Mouse (Mus musculus) liver, embryonic 12.5 days (tissue): ENCODE results near the gene Cdca5. TPM values are rescaled to one million over a fixed set of nuclear protein-coding genes. Genes with fewer than 3 reads are reported as not detected.

Source experiments
- ATAC-seq: fragments of 200-750 bp; cut with Nextera tagmentation; 2 replicates; pipeline ENCODE4 v1.8.0; 2017; ENCODE audit warnings: moderate number of reproducible peaks, mild to moderate bottlenecking, moderate library complexity
- H3K27ac ChIP-seq: fragments of 300-500 bp; sonication (generic); 2 replicates; pipeline ENCODE4 v1.5.1; 2016; ENCODE audit warnings: mild to moderate bottlenecking
- H3K27me3 ChIP-seq: fragments of 300-500 bp; sonication (generic); replicated peaks from 2 replicates; pipeline ENCODE4 v1.6.1; 2016; ENCODE audit warnings: mild to moderate bottlenecking, moderate library complexity
- H3K36me3 ChIP-seq: fragments of 300-500 bp; sonication (generic); 2 replicates; pipeline ENCODE4 v1.6.1; 2016; ENCODE audit warnings: mild to moderate bottlenecking, moderate library complexity
- H3K4me1 ChIP-seq: fragments of 300-500 bp; sonication (generic); 2 replicates; pipeline ENCODE4 v1.6.1; 2016
- H3K4me2 ChIP-seq: fragments of 300-500 bp; sonication (generic); 2 replicates; pipeline ENCODE4 v1.6.1; 2016; ENCODE audit warnings: mild to moderate bottlenecking, moderate library complexity
- H3K4me3 ChIP-seq: fragments of 300-500 bp; sonication (generic); 2 replicates; pipeline ENCODE4 v1.5.1; 2016; ENCODE audit warnings: mild to moderate bottlenecking, moderate library complexity
- H3K9ac ChIP-seq: fragments of 300-500 bp; sonication (generic); 2 replicates; pipeline ENCODE4 v1.6.1; 2016; ENCODE audit warnings: mild to moderate bottlenecking, moderate library complexity
- H3K9me3 ChIP-seq: fragments of 300-500 bp; sonication (generic); replicated peaks from 2 replicates; pipeline ENCODE4 v1.6.1; 2016; ENCODE audit warnings: mild to moderate bottlenecking, moderate library complexity
- WGBS: fragments of 180-500 bp; shearing (Covaris S2); methylation state at CpG from one replicate; pipeline ENCODE4 v1.1.7; 2016; ENCODE audit not compliant: insufficient replicate concordance; 5-methylcytosine and 5-hydroxymethylcytosine counted together
- polyA plus RNA-seq: library from polyadenylated mRNA; unstranded; fragments of >200 nt; fragmentation: Nextera tagmentation; extraction: Ambion mirVana; gene quantifications from 2 replicates; pipeline ENCODE4 v1.2.1, GENCODE M21; 2016

Gene Cdca5
- polyA plus RNA-seq, 1 experiment from 2014 or later, result 42.2 TPM

DNA sequence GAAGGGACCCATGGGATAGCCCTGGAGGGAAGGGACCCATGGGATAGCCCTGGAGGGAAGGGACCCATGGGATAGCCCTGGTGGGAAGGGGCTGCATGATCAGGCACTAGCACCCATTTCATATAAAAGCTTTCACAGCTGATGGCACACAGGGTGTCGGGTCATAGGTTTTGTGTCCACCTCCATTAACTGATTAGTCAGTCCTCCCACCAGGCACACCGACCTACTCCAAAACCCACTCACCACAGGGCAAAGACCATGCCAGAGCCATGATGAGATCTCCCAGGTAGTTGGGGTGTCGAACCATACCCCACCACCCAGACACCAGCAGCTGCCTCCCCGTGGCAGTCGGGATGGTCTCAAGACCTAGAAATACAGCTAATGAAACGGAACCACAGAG is 21.7 kb upstream of the Cdca5 start:
- H3K27me3 ChIP-seq, result no peaks in the 10 kb centered on the region
- peaks cover 67% of the 10 kb centered on the region for H3K4me1 ChIP-seq
- H3K4me3 ChIP-seq, result peak overlapping the region; percentile 92; the same call in 1 of the 2 replicates
- H3K9me3 ChIP-seq, result no peaks in the 10 kb centered on the region
- H3K27ac ChIP-seq, result no peak overlapping the region
- ATAC-seq, result no peak
- H3K36me3 ChIP-seq, result peaks cover 28% of the 10 kb centered on the region
- WGBS, result 84% methylated on average over 6 of the region's 6 CpGs
- H3K9ac ChIP-seq, result peak overlapping the region; percentile 96; the same call in 1 of the 2 replicates
- H3K4me2 ChIP-seq, result peak overlapping the region; percentile 100

DNA sequence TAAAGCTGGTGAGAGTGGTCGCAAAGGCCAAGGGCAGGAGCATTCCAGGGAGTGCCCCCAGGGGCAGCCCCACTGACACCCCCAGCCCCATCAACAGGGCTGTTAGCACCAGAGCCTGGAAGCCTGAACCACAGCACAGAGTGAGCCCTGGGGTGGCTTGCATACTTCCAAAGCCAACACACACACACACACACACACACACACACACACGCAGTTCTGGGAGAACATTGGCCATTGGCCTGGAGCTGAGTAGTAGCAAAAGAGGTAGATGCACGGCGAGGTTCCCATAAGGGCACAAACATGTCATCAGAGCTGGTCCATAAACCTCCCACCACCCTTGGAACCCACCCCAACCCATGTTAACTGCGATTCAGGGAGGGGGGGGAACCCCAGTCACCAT is 18.2 kb upstream of the Cdca5 start:
- 43% methylated on average over 5 of the region's 5 CpGs for whole genome bisulfite sequencing
- peak overlapping the region; percentile 70 for H3K9ac ChIP-seq
- H3K27ac ChIP-seq, result peak overlapping the region; percentile 77
- H3K4me1 ChIP-seq, result peaks cover 54% of the 10 kb centered on the region
- H3K4me3 ChIP-seq, result peak overlapping the region; percentile 60
- H3K4me2 ChIP-seq, result peak overlapping the region; percentile 95
- peaks cover 40% of the 10 kb centered on the region for H3K36me3 ChIP-seq
- H3K27me3 ChIP-seq, result no peaks in the 10 kb centered on the region
- ATAC-seq, result no peak
- H3K9me3 ChIP-seq, result no peaks in the 10 kb centered on the region

DNA sequence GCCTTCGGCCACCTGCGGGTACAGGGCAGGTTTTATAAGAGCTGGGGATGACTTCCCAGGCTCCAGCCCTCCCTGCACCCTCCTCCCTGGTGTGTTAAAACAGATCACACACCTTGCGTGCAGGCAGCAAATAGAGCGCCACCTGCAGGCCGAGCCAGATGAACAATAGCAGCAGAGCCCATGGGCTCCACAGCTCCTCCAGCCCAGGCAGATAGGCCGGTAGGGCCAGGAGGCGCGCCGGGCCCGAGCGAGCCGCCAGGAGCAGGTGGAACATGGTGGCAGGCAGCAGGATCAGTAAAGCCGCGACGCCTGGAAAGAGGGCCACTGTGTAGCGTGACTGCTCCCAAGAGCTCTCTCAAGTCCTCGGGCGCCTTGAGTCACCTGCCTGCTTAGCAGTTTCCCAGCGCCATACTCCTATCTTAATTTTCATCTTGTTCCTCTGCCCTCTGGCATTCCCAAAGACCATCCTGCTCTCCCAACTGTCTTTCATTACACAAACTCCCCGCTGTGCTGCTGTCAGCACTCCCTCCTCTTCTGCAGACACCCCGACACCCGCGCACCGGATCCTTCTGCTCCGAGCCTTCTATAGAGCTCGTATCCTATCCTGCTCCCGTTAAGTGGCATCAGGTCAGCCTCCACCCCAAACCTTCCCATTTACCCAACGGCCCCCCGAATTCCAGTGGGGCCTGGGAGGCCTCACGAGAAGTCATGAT is 17.6 kb upstream of the Cdca5 start:
- under 1% methylated on average over 30 of the region's 30 CpGs for WGBS
- Histone ChIP-seq H3K4me3 (peak overlapping the region; percentile 60), H3K4me2 (peak overlapping the region; percentile 95), H3K27ac (peak overlapping the region; percentile 77), H3K9ac (peak overlapping the region; percentile 70), H3K4me1 (peaks cover 49% of the 10 kb centered on the region), H3K9me3 (no peaks in the 10 kb centered on the region), H3K36me3 (peaks cover 41% of the 10 kb centered on the region), H3K27me3 (no peaks in the 10 kb centered on the region)
- ATAC-seq, result peak; percentile 72

DNA sequence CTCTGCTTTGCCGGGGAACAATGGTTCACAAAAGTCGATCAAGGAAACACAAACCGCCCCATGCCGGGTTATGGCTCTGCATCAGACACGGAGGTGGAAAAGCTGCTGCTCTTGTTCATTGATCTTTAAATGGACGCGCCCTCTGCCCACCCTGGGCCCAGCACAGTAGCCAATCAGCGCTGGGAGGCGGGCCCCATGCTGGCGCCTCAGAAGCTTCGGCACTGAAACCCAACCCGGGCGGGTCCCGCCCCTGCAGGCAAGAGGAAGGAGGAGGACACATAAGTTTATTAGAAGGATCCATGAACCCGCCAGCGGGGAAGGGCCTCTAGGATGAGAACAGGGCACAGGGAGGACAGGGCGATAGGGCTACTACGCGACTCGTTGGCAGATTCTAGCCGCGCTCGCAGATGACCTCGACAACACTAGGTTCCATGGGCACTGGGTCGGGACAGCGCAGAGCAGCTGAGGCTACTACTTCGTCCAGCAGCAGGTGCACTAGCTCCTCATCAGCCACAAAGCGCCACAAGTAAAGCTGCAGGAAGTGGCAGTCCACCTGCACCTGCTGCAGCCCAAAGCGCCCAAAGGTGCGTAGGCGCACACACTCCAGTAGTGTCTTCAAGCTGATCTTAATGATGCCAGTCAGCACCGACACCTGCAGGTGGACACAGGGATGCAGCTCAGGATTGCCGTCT is 16.9 kb upstream of the Cdca5 start, which contains the start of gene Tm7sf2:
Tm7sf2 (minus strand) TSS at position 650 of the 692 bp plus-strand sequence.
- no peaks in the 10 kb centered on the region for H3K27me3 ChIP-seq
- ATAC-seq, result peak; percentile 91
- no peaks in the 10 kb centered on the region for H3K9me3 ChIP-seq
- H3K36me3 ChIP-seq, result peaks cover 46% of the 10 kb centered on the region
- peak within 1 kb of the TSS; percentile 70 for H3K9ac ChIP-seq
- peak within 1 kb of the TSS; percentile 95 for H3K4me2 ChIP-seq
- H3K27ac ChIP-seq, result peak within 1 kb of the TSS; percentile 77
- 14% methylated on average over 33 of the region's 33 CpGs for WGBS
- H3K4me1 ChIP-seq, result peaks cover 42% of the 10 kb centered on the region
- H3K4me3 ChIP-seq, result peak within 1 kb of the TSS; percentile 60

DNA sequence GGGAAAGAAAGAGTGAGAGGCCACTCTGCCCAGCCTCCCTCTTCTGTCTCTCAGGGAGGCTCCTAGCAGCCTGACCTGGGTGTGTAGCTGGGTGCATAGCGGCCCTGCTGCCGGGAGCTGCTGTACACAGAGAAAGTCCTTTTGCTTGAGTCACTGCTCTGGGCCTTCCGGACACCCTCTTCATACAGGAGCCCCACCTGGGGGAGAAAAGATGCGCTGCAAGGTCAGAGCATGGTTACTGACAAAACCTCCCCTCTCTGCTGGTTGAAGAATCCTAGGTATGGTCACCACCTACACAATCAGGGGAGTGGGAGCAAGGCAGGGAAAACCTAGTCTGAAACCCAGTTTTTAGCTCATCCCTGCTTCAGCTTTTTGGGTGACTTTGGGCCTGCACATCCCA is 15.8 kb upstream of the Cdca5 start:
- Histone ChIP-seq H3K27me3 (no peaks in the 10 kb centered on the region), H3K4me3 (no peak overlapping the region), H3K27ac (0 out of 2 replicates have a peak overlapping the region, but pooled peaks have one; percentile 4), H3K9ac (no peak overlapping the region), H3K9me3 (no peaks in the 10 kb centered on the region), H3K4me2 (no peak overlapping the region), H3K4me1 (peaks cover 32% of the 10 kb centered on the region), H3K36me3 (peaks cover 49% of the 10 kb centered on the region)
- 79% methylated on average over 4 of the region's 4 CpGs for WGBS
- no peak for ATAC-seq

DNA sequence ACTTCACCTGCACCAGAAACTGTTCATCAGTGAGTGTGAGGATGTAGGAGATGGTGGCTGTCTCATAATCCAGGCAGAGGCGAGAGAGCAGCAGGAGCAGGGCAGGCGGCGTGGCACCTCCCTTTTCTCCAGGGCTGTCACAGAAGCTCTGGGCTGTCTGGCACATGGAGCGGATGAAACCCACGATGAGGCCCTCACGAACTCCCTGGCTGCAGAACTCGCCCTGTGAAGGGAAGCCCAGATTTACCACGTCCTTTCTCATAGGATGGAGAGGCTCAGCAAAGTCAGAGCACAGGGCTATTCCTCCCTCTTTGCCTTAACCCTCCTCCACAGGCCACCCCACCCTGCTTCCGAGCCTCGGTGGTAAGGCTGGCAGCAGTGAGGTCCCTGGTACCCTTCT is 14.9 kb upstream of the Cdca5 start:
- peaks cover 57% of the 10 kb centered on the region for H3K36me3 ChIP-seq
- H3K4me3 ChIP-seq, result no peak overlapping the region
- H3K9me3 ChIP-seq, result no peaks in the 10 kb centered on the region
- H3K4me2 ChIP-seq, result no peak overlapping the region
- peaks cover 32% of the 10 kb centered on the region for H3K4me1 ChIP-seq
- H3K27me3 ChIP-seq, result no peaks in the 10 kb centered on the region
- no peak for ATAC-seq
- no peak overlapping the region for H3K27ac ChIP-seq
- 85% methylated on average over 10 of the region's 10 CpGs for WGBS
- no peak overlapping the region for H3K9ac ChIP-seq

DNA sequence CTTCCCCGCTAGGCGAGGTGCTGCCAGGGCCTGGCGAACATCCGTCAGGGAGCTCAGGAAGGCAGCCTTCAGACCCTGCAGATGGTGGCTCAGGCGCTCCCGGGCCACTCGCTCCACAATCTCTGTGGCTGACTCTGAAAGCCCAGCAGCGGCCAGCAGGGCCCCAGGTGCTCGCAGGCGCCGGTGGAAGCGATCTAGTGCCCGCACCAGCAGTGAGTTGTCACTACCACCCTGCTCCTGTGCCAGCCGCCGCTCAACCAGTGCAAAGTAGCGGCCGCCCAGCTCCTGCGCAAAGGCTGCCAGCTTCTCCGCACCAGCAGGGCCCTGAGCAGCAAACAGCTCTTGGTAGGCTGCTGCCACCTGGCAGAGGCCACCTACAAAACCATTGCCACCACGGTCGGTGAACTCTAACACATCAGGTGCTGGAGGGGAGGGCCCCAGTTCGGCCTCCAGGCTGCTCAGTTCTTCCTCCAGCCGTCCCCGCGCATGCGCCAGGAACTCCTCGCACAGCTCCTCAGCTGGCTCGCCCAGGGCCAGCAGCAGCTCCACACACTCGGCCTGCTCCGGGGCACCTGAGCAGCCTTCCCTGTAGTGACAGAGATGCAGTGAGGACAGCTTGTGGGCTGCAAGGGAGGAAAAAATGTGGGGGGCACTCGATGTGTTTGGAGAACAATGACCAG is 14.1 kb upstream of the Cdca5 start:
- H3K27me3 ChIP-seq, result no peaks in the 10 kb centered on the region
- WGBS, result 86% methylated on average over 31 of the region's 31 CpGs
- H3K4me3 ChIP-seq, result no peak overlapping the region
- no peak overlapping the region for H3K27ac ChIP-seq
- ATAC-seq, result no peak
- H3K4me2 ChIP-seq, result no peak overlapping the region
- no peak overlapping the region for H3K9ac ChIP-seq
- no peaks in the 10 kb centered on the region for H3K9me3 ChIP-seq
- H3K36me3 ChIP-seq, result peaks cover 64% of the 10 kb centered on the region
- peaks cover 38% of the 10 kb centered on the region for H3K4me1 ChIP-seq

DNA sequence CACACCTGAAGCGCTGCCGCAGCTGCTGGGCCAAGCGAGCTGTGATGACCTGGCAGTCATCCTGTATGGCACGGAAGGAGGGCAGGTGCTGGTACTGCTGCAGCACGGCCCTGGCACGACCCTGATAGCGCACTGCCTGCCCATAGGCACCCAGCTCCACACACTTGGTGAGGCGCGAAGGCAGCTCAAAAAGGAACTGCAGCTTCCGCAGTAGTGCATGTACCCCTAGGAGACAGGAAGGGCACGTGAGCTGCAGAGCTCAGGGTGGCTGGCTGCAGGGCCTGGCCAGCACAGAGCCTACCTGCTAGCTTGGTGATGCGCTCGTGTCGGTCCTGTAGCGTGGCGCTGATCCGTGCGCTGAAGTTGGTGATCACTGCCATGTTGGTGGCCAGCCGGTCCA is 13.5 kb upstream of the Cdca5 start:
- Histone ChIP-seq H3K27ac (no peak overlapping the region), H3K4me1 (peaks cover 38% of the 10 kb centered on the region), H3K9me3 (no peaks in the 10 kb centered on the region), H3K4me3 (no peak overlapping the region), H3K36me3 (peaks cover 64% of the 10 kb centered on the region), H3K9ac (no peak overlapping the region), H3K4me2 (no peak overlapping the region), H3K27me3 (no peaks in the 10 kb centered on the region)
- WGBS, result 86% methylated on average over 19 of the region's 19 CpGs
- no peak for ATAC-seq

DNA sequence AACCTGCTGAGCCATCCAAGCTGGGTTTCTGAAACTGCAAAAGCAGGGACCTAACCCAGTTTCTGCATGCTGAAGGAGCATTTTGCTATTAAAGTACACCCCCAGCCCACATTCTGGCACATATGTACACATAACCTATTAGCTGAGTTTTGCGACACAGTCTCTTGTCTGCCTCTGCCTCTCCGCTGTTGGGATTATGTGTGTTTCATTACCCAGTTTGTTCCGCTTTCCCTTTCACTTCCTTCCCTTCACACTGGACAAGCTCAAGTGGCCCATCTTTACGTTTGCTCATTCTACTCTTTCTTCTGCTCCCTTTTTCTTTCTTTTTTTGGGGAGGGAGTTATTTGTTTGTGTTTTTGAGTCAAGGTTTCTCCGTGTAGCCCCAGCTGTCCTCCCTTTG is 10.9 kb upstream of the Cdca5 start:
- 87% methylated on average over 5 of the region's 5 CpGs for WGBS
- Histone ChIP-seq H3K4me1 (peaks cover 31% of the 10 kb centered on the region), H3K4me3 (no peak overlapping the region), H3K4me2 (no peak overlapping the region), H3K27ac (no peak overlapping the region), H3K36me3 (peaks cover 57% of the 10 kb centered on the region), H3K9ac (no peak overlapping the region), H3K27me3 (no peaks in the 10 kb centered on the region), H3K9me3 (no peaks in the 10 kb centered on the region)
- ATAC-seq, result no peak

DNA sequence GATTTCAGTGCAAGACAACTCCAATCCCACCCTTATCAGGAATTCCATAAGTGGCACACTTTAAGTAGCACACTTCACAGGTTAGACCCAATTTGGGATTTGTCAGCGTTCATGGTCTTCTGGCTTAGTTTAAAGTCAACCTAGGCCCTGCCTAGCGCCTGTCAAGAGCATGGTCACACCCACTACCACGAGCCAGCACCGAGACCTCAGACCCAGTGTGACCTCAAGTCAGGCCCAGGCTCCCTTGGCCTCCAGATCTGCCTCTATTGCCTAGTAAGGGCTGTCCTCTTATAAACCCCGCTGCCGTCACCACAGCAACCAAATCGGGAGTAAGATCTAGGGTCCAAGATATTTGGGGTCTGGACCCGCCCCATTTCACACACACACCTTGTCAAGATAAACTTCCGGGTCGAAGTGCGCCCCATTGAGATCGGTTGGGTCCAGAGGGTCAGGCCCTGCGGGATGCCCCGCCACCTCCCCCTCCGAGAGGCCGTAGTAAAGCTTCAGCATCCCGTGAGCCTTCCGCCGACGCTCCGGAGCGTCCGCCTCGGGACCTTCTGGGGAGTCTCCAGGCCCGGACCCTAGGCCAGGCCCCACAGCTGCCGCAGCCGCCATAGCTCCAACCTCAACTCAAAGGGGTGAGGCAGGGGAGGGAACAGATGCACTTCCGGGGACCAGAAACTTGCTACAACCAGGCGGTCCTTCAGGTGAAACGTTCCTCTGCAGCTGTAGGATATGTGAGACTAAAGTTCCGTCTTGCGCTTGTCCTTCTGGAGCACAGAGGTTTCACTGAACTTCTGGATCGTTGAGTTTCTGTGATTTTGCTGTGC is 8.0 kb upstream of the Cdca5 start, which contains the start of gene Vps51:
Vps51 (minus strand) TSS at position 668 of the 830 bp plus-strand sequence.
- peak within 1 kb of the TSS; percentile 72 for H3K9ac ChIP-seq
- H3K4me2 ChIP-seq, result peak within 1 kb of the TSS; percentile 83
- 1% methylated on average over 33 of the region's 33 CpGs for WGBS
- H3K4me1 ChIP-seq, result peaks cover 28% of the 10 kb centered on the region
- H3K36me3 ChIP-seq, result peaks cover 50% of the 10 kb centered on the region
- peak within 1 kb of the TSS; percentile 80 for H3K27ac ChIP-seq
- peak; percentile 86 for ATAC-seq
- no peaks in the 10 kb centered on the region for H3K27me3 ChIP-seq
- H3K9me3 ChIP-seq, result no peaks in the 10 kb centered on the region
- peak within 1 kb of the TSS; percentile 80 for H3K4me3 ChIP-seq

DNA sequence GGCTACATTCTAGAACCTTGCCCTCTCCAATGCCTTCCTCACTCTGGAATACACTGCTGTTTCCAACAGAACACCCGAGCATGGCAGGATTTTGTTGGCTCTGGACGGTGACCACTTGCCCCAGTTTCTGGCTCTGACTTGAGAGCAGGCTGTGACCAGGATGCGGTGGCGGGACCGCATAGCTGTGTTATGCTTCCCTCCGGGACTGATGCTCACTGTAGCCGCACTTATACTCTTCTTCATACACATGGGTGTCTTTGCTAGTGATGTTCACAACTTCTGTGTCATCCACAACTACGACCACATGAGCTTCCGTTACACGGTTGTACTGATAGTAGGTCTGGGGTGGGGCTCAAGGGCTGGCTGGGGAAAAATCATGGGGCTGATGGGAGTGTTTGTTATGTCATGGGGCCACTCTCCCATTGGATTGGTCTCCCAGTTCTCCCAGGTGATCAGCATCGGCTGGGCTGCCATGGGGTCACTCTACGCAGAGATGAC is 4.8 kb upstream of the Cdca5 start, which contains the start of gene Tmem262:
Tmem262 (plus strand) TSS at position 51 of the 498 bp plus-strand sequence.
- no peaks in the 10 kb centered on the region for H3K27me3 ChIP-seq
- H3K9ac ChIP-seq, result no peak within 1 kb of the TSS
- 80% methylated on average over 12 of the region's 12 CpGs for WGBS
- no peaks in the 10 kb centered on the region for H3K9me3 ChIP-seq
- no peak within 1 kb of the TSS for H3K27ac ChIP-seq
- H3K4me2 ChIP-seq, result no peak within 1 kb of the TSS
- no peak for ATAC-seq
- H3K36me3 ChIP-seq, result peaks cover 42% of the 10 kb centered on the region
- H3K4me3 ChIP-seq, result no peak within 1 kb of the TSS
- peaks cover 45% of the 10 kb centered on the region for H3K4me1 ChIP-seq
